Mouse (Mus musculus) heart, postnatal 36 days (tissue): ENCODE results near the gene Brd3. TPM values are rescaled to one million over a fixed set of nuclear protein-coding genes. Genes with fewer than 3 reads are reported as not detected.

ENCODE experiments used
- DNase-seq, 2 experiments: peaks; one replicate each; pipeline ENCODE4 v3.0.0; 2021 to 2022
- intact Hi-C: fragments of 180-260 bp; cut with DNase I; formaldehyde crosslinking; loops from one replicate; pipeline ENCODE4 v1.15.1; 2025
- total RNA-seq, 2 experiments: library from RNA; stranded (reverse); gene quantifications; 2 replicates each; pipeline ENCODE4 v1.2.3; 2021

Gene Brd3
- total RNA-seq, 2 experiments from 2014 or later, result 33.1 to 33.9 TPM

DNA sequence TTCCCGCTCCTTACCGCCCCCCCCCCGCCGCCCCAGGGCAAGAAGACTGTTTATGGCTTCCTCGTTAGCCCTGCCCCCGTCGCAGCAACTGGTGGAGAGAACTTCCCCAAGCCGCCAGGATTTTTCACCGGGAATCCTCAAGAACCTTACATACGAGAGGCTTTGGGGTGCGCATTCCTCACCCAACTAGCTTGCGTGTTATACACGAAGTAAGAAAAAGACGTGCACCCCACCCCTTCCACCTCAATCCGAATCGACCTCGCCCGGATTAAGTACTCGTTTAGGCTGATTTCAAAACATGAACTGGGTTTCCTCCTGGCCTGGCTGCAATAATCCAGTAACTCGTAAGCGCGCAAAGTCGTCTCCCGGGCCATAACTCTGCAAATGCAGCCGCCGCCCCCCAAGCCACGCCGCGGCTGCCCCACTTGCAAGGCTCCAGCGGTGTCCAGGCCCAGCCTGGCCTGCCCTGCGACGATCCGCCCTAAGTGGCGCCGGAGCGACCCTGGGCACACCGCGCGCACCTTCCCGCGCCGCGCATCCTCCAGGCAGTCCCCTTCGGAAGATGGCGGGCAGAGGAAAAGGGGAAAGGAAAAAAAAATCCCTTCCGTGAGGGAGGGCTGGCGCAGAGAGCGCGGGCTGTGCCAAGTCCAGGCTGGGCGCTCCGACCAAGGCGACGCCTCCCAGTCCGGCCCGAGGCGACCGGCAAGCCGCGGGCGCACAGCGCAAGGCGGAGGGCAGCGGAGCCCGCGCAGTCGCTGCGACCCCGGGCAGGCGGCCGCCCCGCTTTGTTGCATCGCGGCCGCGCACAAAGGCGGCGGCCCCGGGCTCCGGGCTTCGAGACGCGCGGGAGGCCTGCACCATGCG is 32.6 kb downstream of the Brd3 start:
- DNase-seq, result peak in 1 of 2 experiments; percentile 60
- intact Hi-C loops, result loop anchor here (2.0 kb wide), 1 partner anchor 40 kb away; the partner anchor contains the start of gene Wdr5

DNA sequence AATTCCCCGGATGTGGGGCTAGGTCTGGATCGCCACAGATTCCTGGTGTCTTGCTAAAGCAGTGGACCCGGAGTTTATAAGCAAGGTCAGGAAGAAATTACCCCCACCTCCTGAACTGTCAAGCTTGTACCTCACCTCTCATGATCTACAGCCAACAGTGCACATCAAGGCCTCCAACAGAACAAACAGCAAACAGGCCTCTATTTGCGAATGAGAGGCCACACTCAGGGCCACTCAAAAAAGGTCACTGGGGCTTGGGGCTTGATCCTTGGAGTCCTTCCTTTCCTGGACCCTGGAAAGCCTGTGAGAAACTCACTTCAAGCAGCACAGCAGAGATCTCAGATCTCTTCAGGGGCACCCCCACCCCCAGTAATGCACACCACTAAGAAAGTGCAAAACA is 33.6 kb downstream of the Brd3 start:
- intact Hi-C loops, result loop anchor here (2.0 kb wide), 1 partner anchor 41 kb away; the partner anchor contains the start of gene Wdr5

DNA sequence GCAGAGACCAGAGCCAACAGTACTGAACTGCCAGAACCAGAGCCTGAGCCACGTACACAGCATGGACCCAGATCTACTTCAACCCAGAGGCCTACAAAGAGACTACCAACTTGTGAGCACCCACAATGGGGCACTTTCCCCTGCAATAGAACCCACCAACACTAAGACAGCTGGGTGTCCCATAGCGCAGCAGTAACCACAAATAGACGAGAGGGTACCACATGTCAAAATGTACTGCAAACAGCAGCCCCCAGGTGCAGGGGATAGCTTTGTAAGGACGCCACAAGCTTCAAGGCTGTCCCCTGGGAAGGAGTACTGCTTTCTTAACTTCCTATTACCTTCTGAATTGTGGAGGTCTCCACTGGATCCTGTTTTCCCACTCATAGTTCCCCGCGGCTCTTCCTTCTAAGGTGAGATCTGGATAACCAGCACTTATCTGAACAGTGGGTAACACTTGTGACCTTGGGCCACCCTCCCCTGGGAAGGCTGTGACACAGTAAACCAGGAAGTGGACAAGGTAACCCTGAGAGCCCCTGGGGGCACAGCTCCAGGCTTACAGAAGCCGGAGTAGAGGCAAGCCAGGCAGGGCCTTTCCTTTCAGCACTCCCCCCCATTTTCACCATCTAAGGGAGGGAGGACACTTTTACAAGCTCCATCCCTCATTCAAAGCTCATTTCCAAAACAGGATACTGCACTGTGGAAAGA is 34.2 kb downstream of the Brd3 start:
- intact Hi-C loops, result no loop called here
- no peak for DNase-seq

More for the DNA sequence above, 33.6 kb downstream of the Brd3 start:
- no peak for DNase-seq

DNA sequence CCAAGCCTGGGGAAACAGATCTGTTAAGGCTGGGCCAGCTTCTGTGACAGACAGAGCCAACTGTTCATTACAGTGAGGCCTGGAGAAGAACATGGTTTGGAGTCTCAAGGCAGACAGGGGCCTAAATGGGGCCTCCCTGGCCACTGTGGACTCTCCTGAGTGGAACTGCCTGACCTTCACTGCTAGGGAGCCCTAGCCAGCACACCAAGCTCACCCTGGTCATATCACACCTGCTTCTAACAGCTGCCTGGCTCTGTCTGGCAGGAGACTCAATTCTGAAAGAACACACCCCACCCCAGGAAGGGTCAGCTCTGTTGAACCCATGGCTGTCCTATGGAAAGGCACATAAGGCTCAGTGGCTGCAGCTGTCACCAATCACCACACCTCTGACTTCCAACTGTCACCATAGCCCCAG is 36.3 kb downstream of the Brd3 start:
- DNase-seq, result no peak
- intact Hi-C loops, result no loop called here

DNA sequence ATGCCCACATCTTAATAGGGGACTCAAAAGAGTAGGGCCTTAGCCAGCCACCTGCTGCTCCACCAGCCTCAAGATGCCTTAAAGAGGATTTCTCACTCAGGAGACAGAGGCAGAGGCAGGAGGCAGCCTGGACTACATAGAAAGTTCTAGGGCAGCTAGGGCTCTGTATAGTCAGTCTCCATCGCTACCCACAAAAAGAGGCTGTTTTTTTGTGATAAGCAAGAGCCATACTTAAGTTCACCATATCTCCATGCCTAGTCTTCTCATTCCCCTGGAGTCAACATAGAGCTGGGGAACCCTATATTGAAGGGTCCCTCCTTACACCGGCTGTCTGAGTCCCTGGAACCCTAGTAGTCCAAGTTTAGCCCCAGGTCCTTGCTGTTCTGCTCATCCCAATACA is 36.9 kb downstream of the Brd3 start:
- intact Hi-C loops, result no loop called here
- no peak for DNase-seq

DNA sequence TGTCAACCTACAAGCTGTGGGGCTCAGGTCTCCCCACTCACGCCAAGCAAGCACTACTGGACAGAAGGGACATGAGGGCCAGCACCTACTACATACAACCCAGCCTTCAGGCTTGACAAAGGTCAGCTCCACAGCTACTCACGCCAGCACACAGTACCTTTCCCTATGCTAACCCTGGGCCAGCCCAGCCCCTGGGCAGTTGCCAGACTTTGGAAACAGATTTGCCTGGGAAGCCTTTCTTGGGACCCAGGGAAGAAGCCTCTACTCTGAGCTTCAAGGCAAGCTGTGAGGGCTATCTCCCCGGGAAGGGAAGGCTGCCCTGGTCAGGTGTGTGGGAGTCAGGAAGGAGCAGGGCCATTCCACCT is 37.5 kb downstream of the Brd3 start:
- no peak for DNase-seq

DNA sequence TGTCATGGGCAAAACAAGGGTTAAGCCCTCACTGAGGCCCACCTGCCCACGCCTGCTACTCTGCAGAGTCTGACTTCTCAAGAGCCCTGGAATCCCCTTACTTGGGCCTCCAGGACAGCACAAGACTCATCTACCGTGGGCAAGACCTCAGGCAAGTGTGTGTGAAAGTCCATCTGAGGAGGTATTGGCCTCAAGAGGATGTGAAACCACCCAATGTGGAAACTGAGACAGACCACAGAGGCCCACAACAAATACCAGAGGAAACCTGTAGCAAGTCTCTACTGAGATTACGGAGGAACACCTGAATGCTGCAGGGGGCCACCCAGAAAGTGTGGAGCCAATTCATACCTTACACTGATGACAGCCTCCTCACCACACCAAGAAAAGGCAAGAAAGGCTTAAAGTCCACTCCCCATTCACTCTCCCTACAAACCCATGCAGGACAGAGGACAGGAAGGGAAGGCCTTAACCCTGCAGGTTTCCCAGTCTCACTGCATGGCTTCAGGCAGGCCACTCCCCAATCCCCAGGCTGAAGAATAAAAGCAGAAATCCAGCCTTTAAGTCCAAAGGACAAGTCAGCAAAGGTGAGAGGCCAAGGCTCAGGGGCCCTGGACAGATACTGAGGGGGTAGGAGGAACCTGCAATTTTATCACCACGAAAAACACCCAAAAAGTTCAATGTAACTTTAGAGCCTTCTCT is 38.0 kb downstream of the Brd3 start:
- intact Hi-C loops, result no loop called here
- no peak for DNase-seq

More for the DNA sequence above, 37.5 kb downstream of the Brd3 start:
- intact Hi-C loops, result no loop called here

DNA sequence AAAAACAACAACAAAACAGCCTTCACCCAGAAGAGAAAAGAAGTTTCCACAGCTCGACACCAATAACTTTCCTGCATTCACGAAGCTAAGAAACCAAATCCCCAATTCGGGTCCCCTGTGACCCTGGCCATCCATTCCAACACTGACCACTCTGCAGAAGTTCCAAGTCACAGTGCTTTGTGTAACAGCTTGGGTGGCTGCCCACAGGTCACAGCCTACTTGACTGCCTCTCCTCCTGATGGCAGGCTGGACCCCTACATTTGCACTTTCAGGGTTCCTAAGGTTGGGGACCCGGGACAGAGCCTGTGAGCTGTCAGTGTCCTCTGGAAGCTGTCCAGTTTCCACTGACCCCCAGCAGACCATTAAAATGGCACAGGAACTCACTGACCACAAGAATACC is 44.6 kb downstream of the Brd3 start:
- intact Hi-C loops, result no loop called here
- DNase-seq, result no peak

DNA sequence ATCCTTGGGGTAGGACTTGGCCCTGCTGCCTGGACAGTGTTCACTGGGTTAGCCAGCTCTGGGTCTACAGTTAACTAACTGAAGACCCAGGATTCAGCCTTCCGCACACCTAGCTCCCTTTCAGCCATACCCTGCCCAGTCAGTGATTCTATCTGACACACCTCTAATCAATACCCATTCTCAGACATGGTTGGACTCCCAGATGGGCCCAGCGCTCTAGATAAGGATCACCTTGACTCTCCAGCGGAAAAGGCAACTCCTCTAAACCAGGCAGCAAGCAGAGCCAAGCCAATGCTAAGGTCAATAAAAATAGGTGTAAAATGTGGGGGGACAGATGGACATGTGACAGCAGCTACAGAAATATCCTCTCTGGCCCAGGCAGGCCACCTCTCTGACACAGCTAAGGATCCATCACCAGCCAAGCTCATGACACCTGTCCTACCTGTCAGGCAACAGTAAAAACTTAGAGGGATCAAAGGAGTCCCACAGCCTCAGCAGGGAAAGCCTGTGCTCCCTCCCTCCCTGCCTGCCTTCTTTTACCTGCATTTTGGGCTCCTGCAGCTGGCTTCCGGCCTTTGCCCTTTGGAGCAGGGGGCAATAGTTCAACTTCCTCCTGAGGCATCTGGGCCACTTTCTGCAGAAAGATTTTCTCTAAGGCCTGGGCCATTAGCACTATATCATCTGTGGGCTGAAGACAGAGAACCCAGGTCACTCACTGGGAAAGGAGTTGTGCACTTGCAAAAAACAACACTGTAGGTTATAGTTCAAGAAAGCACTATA is 45.4 kb downstream of the Brd3 start:
- intact Hi-C loops, result no loop called here
- no peak for DNase-seq

DNA sequence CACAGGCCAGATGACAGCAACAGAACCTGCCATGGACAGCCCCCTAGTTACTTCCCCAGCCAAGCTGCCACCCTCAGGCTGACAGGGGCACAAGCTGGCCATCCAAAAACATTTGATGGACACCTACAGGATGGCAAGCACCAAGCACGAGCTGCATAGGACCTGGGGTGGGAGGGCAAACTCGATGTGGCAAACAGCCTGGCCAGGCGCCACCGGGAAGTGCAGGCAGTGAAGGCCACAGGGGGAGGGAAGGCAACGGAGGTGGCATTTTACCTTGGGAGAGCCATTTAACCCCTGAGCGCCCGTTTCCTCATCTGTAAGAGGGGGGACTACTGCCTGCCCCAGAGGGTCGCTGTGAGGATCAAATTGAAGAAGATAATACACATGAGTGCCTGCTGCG is 46.8 kb downstream of the Brd3 start:
- intact Hi-C loops, result no loop called here
- DNase-seq, result no peak

DNA sequence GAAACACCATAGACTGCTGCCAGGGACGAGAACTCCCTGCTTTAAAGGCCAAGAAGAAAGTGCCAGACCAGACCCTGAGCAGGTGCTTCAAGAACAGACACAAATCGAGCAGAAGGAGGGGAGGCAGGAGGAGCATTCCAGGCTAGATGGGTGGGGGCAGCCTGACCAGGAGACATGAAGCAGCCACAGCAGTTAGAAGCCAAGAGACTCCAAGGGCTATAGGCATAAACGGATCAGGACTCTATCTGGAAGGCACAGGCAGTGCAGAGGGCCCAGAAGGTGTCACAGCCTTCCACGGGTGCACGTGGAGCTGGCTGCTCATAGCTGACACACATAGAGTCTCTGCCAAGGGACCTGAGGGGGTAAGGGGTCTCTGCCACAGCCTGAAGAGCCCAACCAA is 47.3 kb downstream of the Brd3 start:
- DNase-seq, result no peak
- intact Hi-C loops, result no loop called here

DNA sequence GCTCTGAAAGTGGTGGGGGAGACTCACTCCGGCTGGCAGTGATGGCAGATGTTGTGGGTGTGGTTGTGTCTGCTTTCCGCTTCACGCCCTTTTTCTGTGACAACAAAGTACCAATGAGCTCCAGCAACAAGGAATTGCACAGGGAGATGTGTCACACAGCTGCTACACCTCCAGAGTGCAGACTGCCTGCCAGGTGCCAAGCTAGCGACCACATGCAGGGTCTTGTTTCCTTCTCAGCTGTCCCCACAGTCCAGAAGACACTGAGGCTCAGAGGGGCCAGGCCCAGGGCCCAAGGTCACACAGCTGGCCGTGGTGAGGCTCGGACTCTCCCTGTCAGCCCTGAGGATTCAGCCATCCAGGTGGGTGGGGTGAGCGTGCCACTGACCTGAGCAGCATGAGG is 47.7 kb downstream of the Brd3 start:
- DNase-seq, result no peak
- intact Hi-C loops, result no loop called here

DNA sequence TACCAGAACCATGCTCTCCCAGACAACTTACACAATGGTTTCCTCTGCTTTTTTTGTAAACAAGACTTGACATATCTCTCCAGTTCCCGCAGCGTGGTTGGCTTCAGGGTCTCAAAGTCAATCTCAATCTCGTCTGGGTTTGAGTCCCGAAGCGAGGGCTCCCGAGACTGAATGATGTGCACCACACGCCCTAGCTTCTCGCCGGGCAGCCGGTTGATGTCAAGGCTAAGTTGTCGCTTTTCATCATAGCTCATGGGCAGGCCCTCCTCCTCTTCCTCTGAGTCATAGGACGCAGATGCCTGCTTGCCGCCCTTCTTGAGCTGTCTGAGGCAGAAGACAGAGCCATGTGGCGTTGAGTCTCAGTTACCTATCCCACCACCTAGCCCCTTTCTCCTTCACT is 57.2 kb downstream of the Brd3 start:
- DNase-seq, result no peak
- intact Hi-C loops, result no loop called here

DNA sequence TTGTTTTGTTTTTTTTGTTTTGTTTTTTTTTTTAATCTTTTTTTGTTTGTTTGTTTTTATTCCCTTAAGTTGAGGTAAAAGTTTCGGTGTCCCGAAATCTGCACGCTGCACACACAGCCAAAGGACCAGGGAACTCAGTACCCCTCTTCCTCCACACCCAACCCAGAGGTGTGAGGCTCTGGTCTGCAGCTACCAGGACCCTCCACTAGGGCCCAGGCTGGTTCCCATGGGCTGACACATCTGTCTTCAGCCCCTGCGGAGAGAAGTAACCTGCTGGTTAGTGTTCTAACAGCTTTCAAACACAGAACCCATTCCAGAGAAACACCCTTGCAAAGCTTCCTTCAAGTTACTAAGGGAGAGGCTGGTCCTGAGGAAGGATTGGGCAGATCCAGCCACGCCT is 59.7 kb downstream of the Brd3 start:
- intact Hi-C loops, result loop anchor here (10.0 kb wide), 1 partner anchor 543 kb away; the partner anchor contains the start of gene Surf6
- DNase-seq, result no peak

DNA sequence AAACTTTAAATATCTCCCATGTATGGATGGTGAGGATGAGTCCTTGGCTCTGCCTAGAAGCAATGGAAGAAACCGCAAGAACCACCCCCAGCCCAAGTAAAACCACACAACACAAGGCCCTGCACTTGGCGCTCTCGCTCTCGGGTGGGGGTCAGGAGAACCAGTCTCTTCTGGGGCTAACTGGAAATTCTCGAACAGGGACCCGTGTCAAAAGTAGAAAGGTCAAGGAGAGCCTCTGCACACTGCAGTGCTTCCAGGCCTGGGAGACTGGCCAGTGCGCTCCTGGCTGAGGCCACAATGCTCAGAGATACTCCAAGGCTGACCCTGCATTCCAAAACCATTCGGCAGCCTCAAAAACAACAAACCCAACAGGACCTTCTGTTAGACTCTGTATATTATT is 60.6 kb downstream of the Brd3 start:
- intact Hi-C loops, result loop anchor here (10.0 kb wide), 1 partner anchor 542 kb away; the partner anchor contains the start of gene Surf6
- DNase-seq, result no peak

DNA sequence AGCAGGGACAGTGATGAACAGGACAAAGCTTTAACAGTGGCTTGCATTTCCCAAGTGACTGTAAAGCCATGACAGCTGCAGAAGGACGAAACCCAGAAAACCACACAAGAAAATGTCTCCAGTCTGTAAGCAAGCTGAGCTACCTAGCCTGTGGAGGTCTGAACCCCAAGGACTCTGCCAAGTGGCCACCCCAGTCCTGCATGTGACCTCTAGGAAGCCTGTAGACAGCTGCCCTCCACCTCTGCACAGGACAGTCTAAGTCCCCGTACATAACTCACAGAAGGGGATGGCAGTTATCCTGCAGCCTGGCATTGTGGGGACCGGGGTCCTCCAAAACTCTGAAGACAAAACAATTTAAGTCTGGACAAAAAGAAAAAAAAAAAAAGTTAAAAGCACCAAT is 61.6 kb downstream of the Brd3 start:
- no peak for DNase-seq
- intact Hi-C loops, result loop anchor here (10.0 kb wide), 1 partner anchor 541 kb away; the partner anchor contains the start of gene Surf6

DNA sequence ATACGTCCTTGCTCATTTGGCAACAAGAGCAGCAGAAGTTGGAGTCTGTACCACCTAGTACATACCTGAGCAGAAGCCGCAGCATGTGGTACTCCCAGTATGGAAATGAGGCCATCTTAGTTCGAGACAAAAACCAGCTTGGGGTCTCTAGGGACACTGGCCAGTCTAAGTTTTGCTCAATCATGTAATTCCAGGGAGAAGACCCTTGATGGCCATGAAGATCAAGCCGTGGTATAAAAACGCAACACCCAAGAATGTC is 64.1 kb downstream of the Brd3 start:
- DNase-seq, result no peak
- intact Hi-C loops, result loop anchor here (2.0 to 10.0 kb wide), 2 partner anchors 71 to 539 kb away; partner anchors contain the start of genes Surf6 and Wdr5

DNA sequence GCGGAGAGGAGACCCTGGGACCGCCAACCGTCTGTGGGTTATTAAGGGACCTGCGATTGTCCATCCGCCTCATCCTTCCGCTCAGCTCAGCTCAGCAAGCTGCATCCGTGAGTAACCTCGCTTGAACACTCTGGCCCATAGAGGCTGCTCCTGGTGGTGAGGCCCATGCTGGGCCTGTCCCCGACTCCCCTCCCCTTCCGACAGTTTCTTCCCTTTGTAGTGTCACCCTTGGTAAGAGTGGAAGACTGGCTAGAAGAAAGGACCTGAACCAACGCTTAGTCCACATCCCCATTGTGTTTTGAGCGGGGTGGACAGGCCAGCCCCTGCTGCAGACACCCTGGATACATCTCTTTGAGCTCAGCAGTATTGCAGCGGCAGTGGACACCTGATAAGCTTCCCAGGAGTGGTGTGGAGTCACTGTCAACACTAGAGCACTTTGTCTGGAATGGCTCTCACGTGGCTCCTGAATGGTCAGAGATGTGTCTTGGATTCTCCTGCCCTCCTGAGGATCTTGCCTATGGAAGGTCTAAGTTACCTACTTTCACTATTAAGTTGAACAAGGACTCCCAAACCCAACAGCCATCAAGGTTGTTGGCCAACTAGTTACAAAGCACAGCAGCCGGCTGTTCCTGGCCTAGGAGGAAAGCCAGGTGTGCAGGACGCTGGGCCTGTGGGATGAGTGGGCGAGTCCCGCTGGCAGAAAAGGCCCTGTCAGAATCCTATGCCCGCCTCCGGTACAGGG is 64.6 kb downstream of the Brd3 start:
- DNase-seq, result no peak
- intact Hi-C loops, result loop anchor here (2.0 to 10.0 kb wide), 2 partner anchors 72 to 538 kb away; partner anchors contain the start of genes Surf6 and Wdr5
